Mouse (Mus musculus): ENCODE measurements at regions not wholly inside any gene's neighbourhood (a gene's known extent, or its start where the extent isn't known, plus 50 kb on each side); places are given as distances from the start of the nearest gene placed in this dataset.

GRCm38 (mm10) chr1:56206615-56207267 lies 430.5 kb downstream of the Hsfy2 start:
- ATAC-seq (ENCODE audit: extremely low read depth, insufficient number of reproducible peaks, low FRiP score, low TSS enrichment), result no peak
- Histone ChIP-seq H3K4me2 (no peak overlapping the region), H3K36me3 (no peaks in the 10 kb centered on the region), H3K27me3 (replicated peaks) (no peaks in the 10 kb centered on the region), H3K9me3 (no peaks in the 10 kb centered on the region), H3K4me1 (no peaks in the 10 kb centered on the region), H3K4me3 (no peak overlapping the region), H3K27ac (replicated peaks) (no peak overlapping the region), H3K9ac (no peak overlapping the region)
- 75% methylated on average over 10 of the region's 10 CpGs for WGBS

GRCm38 (mm10) chr1:56195224-56195623 lies 442.0 kb downstream of the Hsfy2 start:
- Histone ChIP-seq H3K27me3 (replicated peaks) (no peaks in the 10 kb centered on the region), H3K4me1 (no peaks in the 10 kb centered on the region), H3K36me3 (no peaks in the 10 kb centered on the region)

DNA sequence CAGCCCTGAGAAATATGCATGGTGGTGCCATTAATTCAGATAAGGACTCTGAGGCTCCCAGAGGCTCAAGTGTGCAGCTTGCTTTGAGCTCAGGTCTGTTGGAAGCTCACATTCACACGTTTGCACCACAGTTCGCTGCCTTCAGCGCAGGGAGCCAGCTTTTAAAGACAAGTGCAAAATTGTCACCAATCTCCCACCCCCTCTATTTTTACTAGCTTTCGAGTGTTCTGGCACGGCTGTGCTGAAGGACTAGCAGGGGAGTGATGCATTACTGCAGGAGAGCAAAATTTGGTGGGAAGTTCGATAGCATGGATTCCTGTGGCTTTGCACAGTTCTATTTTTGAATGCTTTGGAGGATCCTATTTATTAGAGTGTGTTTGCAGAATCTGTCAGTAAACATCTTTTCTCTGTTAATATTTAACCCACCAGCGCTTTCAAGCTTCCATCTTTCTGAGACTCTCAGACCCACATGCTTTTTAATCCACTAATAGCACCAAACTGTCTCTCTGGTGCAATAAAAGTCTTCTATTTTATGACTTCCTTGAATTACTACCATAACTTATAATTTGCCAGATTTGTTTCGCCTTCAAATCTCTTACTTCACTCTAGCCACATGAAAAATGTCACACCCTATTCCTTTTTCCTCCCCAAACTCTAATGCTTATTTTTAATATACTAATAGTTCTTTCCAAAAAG lies 453.6 kb downstream of the Hsfy2 start:
- Histone ChIP-seq H3K27ac (replicated peaks) (no peak overlapping the region), H3K4me2 (peak overlapping the region; percentile 31; the same call in 1 of the 2 replicates), H3K36me3 (no peaks in the 10 kb centered on the region), H3K9ac (no peak overlapping the region), H3K4me3 (no peak overlapping the region), H3K9me3 (no peaks in the 10 kb centered on the region), H3K4me1 (0 out of 2 replicates have a peak, but pooled peaks cover 7% of the 10 kb centered on the region), H3K27me3 (replicated peaks) (no peaks in the 10 kb centered on the region)
- WGBS, result 50% methylated on average over 8 of the region's 8 CpGs
- no peak for ATAC-seq (ENCODE audit: extremely low read depth, insufficient number of reproducible peaks, low FRiP score, low TSS enrichment)

More at GRCm38 (mm10) chr1:56195224-56195623, 442.0 kb downstream of the Hsfy2 start:
- 89% methylated on average over 2 of the region's 2 CpGs for WGBS
- no peak overlapping the region for H3K27ac ChIP-seq (replicated peaks)
- no peak for ATAC-seq (ENCODE audit: extremely low read depth, insufficient number of reproducible peaks, low FRiP score, low TSS enrichment)
- no peak overlapping the region for H3K9ac ChIP-seq
- H3K9me3 ChIP-seq, result no peaks in the 10 kb centered on the region
- H3K4me2 ChIP-seq, result no peak overlapping the region
- H3K4me3 ChIP-seq, result no peak overlapping the region

- no peak overlapping the region for H3K4me2 ChIP-seq
- H3K27ac ChIP-seq (replicated peaks), result no peak overlapping the region
- peaks cover 5% of the 10 kb centered on the region; the same call in 1 of the 2 replicates for H3K9me3 ChIP-seq
- 61% methylated on average over 10 of the region's 10 CpGs for WGBS
- H3K9ac ChIP-seq, result no peak overlapping the region
- H3K4me3 ChIP-seq, result no peak overlapping the region
- no peak for ATAC-seq (ENCODE audit: extremely low read depth, insufficient number of reproducible peaks, low FRiP score, low TSS enrichment)
- H3K4me1 ChIP-seq, result 0 out of 2 replicates have a peak, but pooled peaks cover 7% of the 10 kb centered on the region
- H3K27me3 ChIP-seq (replicated peaks), result no peaks in the 10 kb centered on the region
- H3K36me3 ChIP-seq, result no peaks in the 10 kb centered on the region
These were observed 457.8 kb downstream of the Hsfy2 start for GRCm38 (mm10) chr1:56179206-56179985.

- Histone ChIP-seq H3K36me3 (no peaks in the 10 kb centered on the region), H3K9me3 (peaks cover 5% of the 10 kb centered on the region; the same call in 1 of the 2 replicates), H3K27ac (replicated peaks) (no peak overlapping the region), H3K9ac (no peak overlapping the region), H3K4me2 (no peak overlapping the region), H3K27me3 (replicated peaks) (no peaks in the 10 kb centered on the region), H3K4me3 (no peak overlapping the region), H3K4me1 (no peaks in the 10 kb centered on the region)
- ATAC-seq (ENCODE audit: extremely low read depth, insufficient number of reproducible peaks, low FRiP score, low TSS enrichment), result no peak
- WGBS, result 58% methylated on average over 4 of the region's 4 CpGs
These were observed 466.1 kb downstream of the Hsfy2 start for GRCm38 (mm10) chr1:56171157-56171556.

GRCm38 (mm10) chr1:56168712-56169111 lies 468.5 kb downstream of the Hsfy2 start:
- no peak overlapping the region for H3K4me3 ChIP-seq
- no peak overlapping the region for H3K9ac ChIP-seq
- WGBS, result 56% methylated on average over 1 of the region's 1 CpGs
- ATAC-seq (ENCODE audit: extremely low read depth, insufficient number of reproducible peaks, low FRiP score, low TSS enrichment), result no peak
- no peak overlapping the region for H3K27ac ChIP-seq (replicated peaks)
- H3K27me3 ChIP-seq (replicated peaks), result no peaks in the 10 kb centered on the region
- no peaks in the 10 kb centered on the region for H3K4me1 ChIP-seq
- no peak overlapping the region for H3K4me2 ChIP-seq
- H3K9me3 ChIP-seq, result no peaks in the 10 kb centered on the region
- no peaks in the 10 kb centered on the region for H3K36me3 ChIP-seq

DNA sequence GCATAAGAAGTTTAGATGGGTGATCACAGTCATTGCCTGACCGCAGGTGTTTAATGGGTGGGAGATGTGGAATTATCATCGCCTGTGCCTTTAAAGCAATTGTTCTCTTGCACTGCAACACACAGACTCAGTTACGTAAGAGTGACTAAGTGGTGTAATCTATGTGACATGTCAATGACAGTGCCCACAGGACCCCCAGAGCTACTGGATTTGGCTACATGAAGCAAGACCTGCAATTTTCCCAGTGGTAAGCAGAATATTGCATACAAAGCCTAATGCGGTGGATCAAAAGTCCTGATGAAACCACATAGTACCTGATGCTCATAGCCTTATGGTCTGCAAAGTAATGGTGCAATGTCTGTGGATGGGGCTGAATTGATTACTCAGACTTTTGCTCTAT lies 469.2 kb downstream of the Hsfy2 start:
- no peak overlapping the region for H3K27ac ChIP-seq (replicated peaks)
- H3K4me2 ChIP-seq, result no peak overlapping the region
- H3K9me3 ChIP-seq, result no peaks in the 10 kb centered on the region
- no peak overlapping the region for H3K9ac ChIP-seq
- H3K4me1 ChIP-seq, result no peaks in the 10 kb centered on the region
- no peaks in the 10 kb centered on the region for H3K36me3 ChIP-seq
- WGBS, result 83% methylated on average over 4 of the region's 4 CpGs
- no peaks in the 10 kb centered on the region for H3K27me3 ChIP-seq (replicated peaks)
- no peak for ATAC-seq (ENCODE audit: extremely low read depth, insufficient number of reproducible peaks, low FRiP score, low TSS enrichment)
- H3K4me3 ChIP-seq, result no peak overlapping the region

DNA sequence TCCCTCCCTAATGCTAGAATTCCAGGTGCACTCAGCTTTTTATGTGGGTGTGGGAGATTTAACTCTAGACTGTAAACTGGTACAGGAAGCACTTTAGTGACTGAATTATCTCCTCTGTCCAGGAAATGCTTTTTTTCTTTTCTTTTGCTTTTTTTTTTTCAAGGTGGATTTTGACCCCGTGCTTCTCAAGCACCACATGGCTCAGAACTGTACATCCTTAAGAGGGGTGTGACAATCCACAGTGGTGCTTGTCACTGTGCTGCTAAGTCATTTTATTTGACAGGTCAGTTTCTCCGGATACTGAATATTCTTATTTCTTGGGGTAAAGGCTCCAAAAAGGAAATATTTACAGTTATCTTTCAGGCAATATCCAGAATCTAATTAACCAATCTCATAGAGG lies 472.0 kb downstream of the Hsfy2 start:
- Histone ChIP-seq H3K4me3 (no peak overlapping the region), H3K27me3 (replicated peaks) (no peaks in the 10 kb centered on the region), H3K9ac (no peak overlapping the region), H3K4me1 (no peaks in the 10 kb centered on the region), H3K36me3 (no peaks in the 10 kb centered on the region), H3K4me2 (no peak overlapping the region), H3K27ac (replicated peaks) (no peak overlapping the region), H3K9me3 (no peaks in the 10 kb centered on the region)
- no peak for ATAC-seq (ENCODE audit: extremely low read depth, insufficient number of reproducible peaks, low FRiP score, low TSS enrichment)
- 69% methylated on average over 2 of the region's 2 CpGs for WGBS

- Histone ChIP-seq H3K4me3 (no peak overlapping the region), H3K27me3 (replicated peaks) (no peaks in the 10 kb centered on the region), H3K9ac (no peak overlapping the region), H3K4me2 (no peak overlapping the region), H3K9me3 (no peaks in the 10 kb centered on the region), H3K27ac (replicated peaks) (no peak overlapping the region), H3K36me3 (no peaks in the 10 kb centered on the region), H3K4me1 (no peaks in the 10 kb centered on the region)
- no peak for ATAC-seq (ENCODE audit: extremely low read depth, insufficient number of reproducible peaks, low FRiP score, low TSS enrichment)
- 94% methylated on average over 2 of the region's 2 CpGs for WGBS
These were observed 472.9 kb downstream of the Hsfy2 start for GRCm38 (mm10) chr1:56164366-56164765.

GRCm38 (mm10) chr1:56130951-56131350 lies 506.3 kb downstream of the Hsfy2 start:
- Histone ChIP-seq H3K4me3 (no peak overlapping the region), H3K4me1 (no peaks in the 10 kb centered on the region), H3K9ac (no peak overlapping the region), H3K4me2 (no peak overlapping the region), H3K36me3 (no peaks in the 10 kb centered on the region), H3K9me3 (no peaks in the 10 kb centered on the region), H3K27me3 (replicated peaks) (no peaks in the 10 kb centered on the region), H3K27ac (replicated peaks) (no peak overlapping the region)
- WGBS, result 71% methylated on average over 7 of the region's 7 CpGs
- no peak for ATAC-seq (ENCODE audit: extremely low read depth, insufficient number of reproducible peaks, low FRiP score, low TSS enrichment)

GRCm38 (mm10) chr1:56089254-56089834 lies 547.9 kb downstream of the Hsfy2 start:
- Histone ChIP-seq H3K4me3 (no peak overlapping the region), H3K27me3 (replicated peaks) (no peaks in the 10 kb centered on the region), H3K36me3 (no peaks in the 10 kb centered on the region), H3K4me2 (no peak overlapping the region), H3K9me3 (no peaks in the 10 kb centered on the region), H3K4me1 (0 out of 2 replicates have a peak, but pooled peaks cover 4% of the 10 kb centered on the region), H3K27ac (replicated peaks) (no peak overlapping the region), H3K9ac (no peak overlapping the region)
- 0 out of 2 replicates have a peak, but pooled peaks have one; percentile 25 for ATAC-seq (ENCODE audit: extremely low read depth, insufficient number of reproducible peaks, low FRiP score, low TSS enrichment)
- WGBS, result 39% methylated on average over 4 of the region's 4 CpGs
